Mouse (Mus musculus): ENCODE measurements around the gene Ensa. TPM values are rescaled to one million over a fixed set of nuclear protein-coding genes. Genes with fewer than 3 reads are reported as not detected.
"Not testable (repeated sequence)": the region's sequence is repeated elsewhere in the genome, so short reads cannot be mapped to it uniquely, and the experiment has no call there.

Gene Ensa
- polyA plus RNA-seq (2012; ENCODE audit: insufficient read depth, insufficient read length, missing spikeins) = 38.4 and 51.4 TPM in 2 replicates

- H3K27ac ChIP-seq (replicated peaks; ENCODE audit: low read depth, low read length) = peak within 1 kb of the TSS; percentile 93
These were observed at the start of gene Ensa for GRCm38 (mm10) chr3:95624628-95625503. TSS of gene Ensa (plus strand) at chr3:95624993.

GRCm38 (mm10) chr3:95587754-95588603, 36.8 kb upstream of the Ensa start:
- H3K4me1 ChIP-seq (ENCODE audit: control insufficient read depth, insufficient read depth, insufficient read length, low read length) = no peaks in the 10 kb centered on the region
- H3K4me3 ChIP-seq (ENCODE audit: insufficient read depth, low read depth, low read length) = peak overlapping the region; percentile 34
- no peak overlapping the region for H3K27ac ChIP-seq (replicated peaks; ENCODE audit: low read depth, low read length)

More at GRCm38 (mm10) chr3:95624628-95625503, at the start of gene Ensa:
- 0 out of 2 replicates have a peak, but pooled peaks cover 2% of the 10 kb centered on the region for H3K4me1 ChIP-seq (ENCODE audit: control insufficient read depth, insufficient read depth, insufficient read length, low read length)
- peak within 1 kb of the TSS; percentile 77 for H3K4me3 ChIP-seq (ENCODE audit: insufficient read depth, low read depth, low read length)

GRCm38 (mm10) chr3:95588604-95589086, 36.1 kb upstream of the Ensa start, which contains the start of gene Golph3l:
TSS of gene Golph3l (plus strand) at chr3:95588934.
- Histone ChIP-seq H3K27ac (replicated peaks; ENCODE audit: low read depth, low read length) (peak within 1 kb of the TSS; percentile 29; the same call in 1 of the 2 replicates), H3K4me3 (ENCODE audit: insufficient read depth, low read depth, low read length) (peak within 1 kb of the TSS; percentile 87), H3K4me1 (ENCODE audit: control insufficient read depth, insufficient read depth, insufficient read length, low read length) (no peaks in the 10 kb centered on the region)

- H3K27ac ChIP-seq (replicated peaks; ENCODE audit: low read depth, low read length) = no peak overlapping the region
- no peaks in the 10 kb centered on the region for H3K4me1 ChIP-seq (ENCODE audit: control insufficient read depth, insufficient read depth, insufficient read length, low read length)
These were observed 26.1 kb upstream of the Ensa start for GRCm38 (mm10) chr3:95598734-95599133.

GRCm38 (mm10) chr3:95601287-95601686, 23.5 kb upstream of the Ensa start:
- no peak overlapping the region for H3K27ac ChIP-seq (replicated peaks; ENCODE audit: low read depth, low read length)
- H3K4me3 ChIP-seq (ENCODE audit: insufficient read depth, low read depth, low read length) = no peak overlapping the region
- H3K4me1 ChIP-seq (ENCODE audit: control insufficient read depth, insufficient read depth, insufficient read length, low read length) = no peaks in the 10 kb centered on the region

More at GRCm38 (mm10) chr3:95598734-95599133, 26.1 kb upstream of the Ensa start:
- H3K4me3 ChIP-seq (ENCODE audit: insufficient read depth, low read depth, low read length) = no peak overlapping the region

- H3K4me1 ChIP-seq (ENCODE audit: control insufficient read depth, insufficient read depth, insufficient read length, low read length) = no peaks in the 10 kb centered on the region
- no peak overlapping the region for H3K27ac ChIP-seq (replicated peaks; ENCODE audit: low read depth, low read length)
- H3K4me3 ChIP-seq (ENCODE audit: insufficient read depth, low read depth, low read length) = no peak overlapping the region
These were observed 18.7 kb upstream of the Ensa start for GRCm38 (mm10) chr3:95606096-95606495.

GRCm38 (mm10) chr3:95609195-95609594, 15.6 kb upstream of the Ensa start:
- Histone ChIP-seq H3K27ac (replicated peaks; ENCODE audit: low read depth, low read length) (no peak overlapping the region), H3K4me3 (ENCODE audit: insufficient read depth, low read depth, low read length) (no peak overlapping the region), H3K4me1 (ENCODE audit: control insufficient read depth, insufficient read depth, insufficient read length, low read length) (no peaks in the 10 kb centered on the region)

- Histone ChIP-seq H3K27ac (replicated peaks; ENCODE audit: low read depth, low read length) (no peak overlapping the region), H3K4me1 (ENCODE audit: control insufficient read depth, insufficient read depth, insufficient read length, low read length) (no peaks in the 10 kb centered on the region), H3K4me3 (ENCODE audit: insufficient read depth, low read depth, low read length) (no peak overlapping the region)
These were observed 10.8 kb upstream of the Ensa start for GRCm38 (mm10) chr3:95613996-95614395.

- H3K27ac ChIP-seq (replicated peaks; ENCODE audit: low read depth, low read length) = no peak overlapping the region
- no peak overlapping the region for H3K4me3 ChIP-seq (ENCODE audit: insufficient read depth, low read depth, low read length)
- no peaks in the 10 kb centered on the region for H3K4me1 ChIP-seq (ENCODE audit: control insufficient read depth, insufficient read depth, insufficient read length, low read length)
These were observed 6.3 kb upstream of the Ensa start for GRCm38 (mm10) chr3:95618511-95618910.

- Histone ChIP-seq H3K4me1 (ENCODE audit: control insufficient read depth, insufficient read depth, insufficient read length, low read length) (0 out of 2 replicates have a peak, but pooled peaks cover 2% of the 10 kb centered on the region), H3K4me3 (ENCODE audit: insufficient read depth, low read depth, low read length) (no peak overlapping the region), H3K27ac (replicated peaks; ENCODE audit: low read depth, low read length) (no peak overlapping the region)
These were observed 3.6 kb upstream of the Ensa start for GRCm38 (mm10) chr3:95621241-95621640.

- not testable (repeated sequence) for H3K4me3 ChIP-seq (ENCODE audit: insufficient read depth, low read depth, low read length); H3K4me1 ChIP-seq (ENCODE audit: control insufficient read depth, insufficient read depth, insufficient read length, low read length); H3K27ac ChIP-seq (replicated peaks; ENCODE audit: low read depth, low read length)
These were observed 2.4 kb upstream of the Ensa start for GRCm38 (mm10) chr3:95622421-95622820.

GRCm38 (mm10) chr3:95623551-95623950, 1.2 kb upstream of the Ensa start:
- Histone ChIP-seq H3K27ac (replicated peaks; ENCODE audit: low read depth, low read length) (no peak overlapping the region), H3K4me3 (ENCODE audit: insufficient read depth, low read depth, low read length) (no peak overlapping the region), H3K4me1 (ENCODE audit: control insufficient read depth, insufficient read depth, insufficient read length, low read length) (0 out of 2 replicates have a peak, but pooled peaks cover 2% of the 10 kb centered on the region)

- H3K4me1 ChIP-seq (ENCODE audit: control insufficient read depth, insufficient read depth, insufficient read length, low read length); H3K27ac ChIP-seq (replicated peaks; ENCODE audit: low read depth, low read length); H3K4me3 ChIP-seq (ENCODE audit: insufficient read depth, low read depth, low read length): not testable (repeated sequence)
These were observed 740 bp upstream of the Ensa start for GRCm38 (mm10) chr3:95623991-95624515.

- H3K4me1 ChIP-seq (ENCODE audit: control insufficient read depth, insufficient read depth, insufficient read length, low read length) = 0 out of 2 replicates have a peak, but pooled peaks cover 2% of the 10 kb centered on the region
These were observed 3.0 kb downstream of the Ensa start for GRCm38 (mm10) chr3:95627763-95628162.

GRCm38 (mm10) chr3:95629755-95630154, 5.0 kb downstream of the Ensa start:
- H3K4me1 ChIP-seq (ENCODE audit: control insufficient read depth, insufficient read depth, insufficient read length, low read length) = 0 out of 2 replicates have a peak, but pooled peaks cover 2% of the 10 kb centered on the region
- H3K4me3 ChIP-seq (ENCODE audit: insufficient read depth, low read depth, low read length) = no peak overlapping the region
- no peak overlapping the region for H3K27ac ChIP-seq (replicated peaks; ENCODE audit: low read depth, low read length)

More at GRCm38 (mm10) chr3:95627763-95628162, 3.0 kb downstream of the Ensa start:
- Histone ChIP-seq H3K4me3 (ENCODE audit: insufficient read depth, low read depth, low read length) (no peak overlapping the region), H3K27ac (replicated peaks; ENCODE audit: low read depth, low read length) (no peak overlapping the region)

All from brown adipose tissue, adult 24 weeks (tissue).